Mouse (Mus musculus) lung, adult 18-20 months (tissue): ENCODE data around the gene H2afx.
"Not testable (repeated sequence)": the region's sequence is repeated elsewhere in the genome, so short reads cannot be mapped to it uniquely, and the experiment has no call there.

Experiments used
- DNase-seq, 2 experiments: peaks; one replicate each; pipeline ENCODE4 v3.0.0; 2022; ENCODE audit warnings: mixed read lengths in 2 of 2

Gene H2afx

DNA sequence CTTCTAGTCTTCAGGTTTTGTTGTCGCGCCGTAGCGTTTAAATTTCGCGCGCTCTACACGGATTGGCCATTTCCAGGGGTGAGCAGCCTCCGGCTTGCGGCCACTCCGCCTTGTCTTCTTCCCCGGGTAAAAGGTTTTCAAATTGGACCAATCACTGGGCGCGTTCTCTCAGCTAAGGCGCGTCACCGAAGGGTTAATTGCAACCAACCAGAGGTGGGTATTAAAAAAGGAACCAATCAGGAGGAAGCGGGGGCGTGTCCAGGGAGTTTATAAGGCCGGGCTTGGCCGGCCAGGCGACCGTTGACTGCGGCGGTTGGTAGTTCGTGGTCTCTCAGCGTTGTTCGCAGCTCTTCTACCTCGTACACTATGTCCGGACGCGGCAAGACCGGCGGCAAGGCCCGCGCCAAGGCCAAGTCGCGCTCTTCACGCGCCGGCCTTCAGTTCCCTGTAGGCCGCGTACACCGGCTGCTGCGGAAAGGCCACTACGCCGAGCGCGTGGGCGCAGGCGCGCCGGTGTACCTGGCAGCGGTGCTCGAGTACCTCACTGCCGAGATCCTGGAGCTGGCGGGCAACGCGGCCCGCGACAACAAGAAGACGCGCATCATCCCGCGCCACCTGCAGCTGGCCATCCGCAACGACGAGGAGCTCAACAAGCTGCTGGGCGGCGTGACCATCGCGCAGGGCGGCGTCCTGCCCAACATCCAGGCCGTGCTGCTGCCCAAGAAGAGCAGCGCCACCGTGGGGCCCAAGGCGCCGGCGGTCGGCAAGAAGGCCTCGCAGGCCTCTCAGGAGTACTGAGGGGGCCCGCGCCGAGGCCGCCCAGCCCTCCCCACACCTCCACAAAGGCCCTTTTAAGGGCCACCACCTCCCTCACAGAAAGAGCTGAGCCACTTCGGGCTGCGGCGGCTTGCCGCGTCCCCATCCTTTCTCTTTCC, at the start of gene H2afx:
Gene H2afx (plus strand): TSS at position 299 of the 935 bp plus-strand sequence.
- DNase-seq, result peak; percentile 99

DNA sequence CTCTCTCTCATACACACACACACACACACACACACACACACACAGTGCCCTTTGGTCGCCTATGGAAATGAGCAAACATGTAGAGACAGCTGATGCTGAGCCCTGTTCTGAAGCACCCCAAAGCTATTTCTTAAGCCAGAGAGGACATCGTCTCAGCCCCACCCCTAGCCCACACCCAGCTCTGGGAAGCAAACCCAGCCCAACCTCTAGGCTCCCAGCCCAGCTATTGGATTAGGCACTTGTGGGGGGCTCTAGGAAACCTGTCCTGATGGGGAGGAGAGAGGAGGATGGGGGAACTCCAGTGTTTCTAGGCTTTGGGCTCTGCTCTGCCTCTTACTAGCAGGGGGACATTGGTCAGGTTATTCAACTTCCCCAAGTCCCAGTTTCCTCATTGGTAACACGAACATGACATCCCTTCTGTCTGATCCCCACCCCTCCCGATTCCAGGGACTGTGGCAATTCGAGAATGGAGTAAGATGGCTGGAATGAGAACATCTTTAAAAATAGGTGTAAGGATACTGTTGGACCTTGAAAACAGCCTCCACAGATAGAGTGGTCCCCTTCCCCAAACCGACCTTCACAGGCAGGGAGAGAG, 48.1 kb upstream of the H2afx start:
- no peak for DNase-seq

DNA sequence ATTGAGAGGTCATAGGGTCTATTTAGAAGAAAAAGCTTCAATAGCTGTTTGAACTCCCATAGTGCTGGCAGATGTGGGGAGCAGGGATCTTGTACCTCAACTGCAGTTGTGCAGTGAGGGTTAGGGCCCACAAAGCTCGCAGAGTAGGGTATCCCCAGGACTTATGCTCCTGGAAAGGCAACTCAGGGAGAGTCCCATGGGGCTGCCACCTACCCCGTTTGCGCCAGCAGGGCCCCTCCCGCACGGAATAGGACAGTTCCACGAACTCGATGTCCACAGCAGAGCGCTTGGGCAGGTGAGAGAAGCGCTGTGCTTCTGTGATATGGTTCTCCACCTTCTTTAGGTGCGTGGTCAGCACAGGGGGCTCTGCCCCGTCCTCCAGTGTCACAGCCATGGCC, 47.5 kb upstream of the H2afx start:
- DNase-seq, result no peak

DNA sequence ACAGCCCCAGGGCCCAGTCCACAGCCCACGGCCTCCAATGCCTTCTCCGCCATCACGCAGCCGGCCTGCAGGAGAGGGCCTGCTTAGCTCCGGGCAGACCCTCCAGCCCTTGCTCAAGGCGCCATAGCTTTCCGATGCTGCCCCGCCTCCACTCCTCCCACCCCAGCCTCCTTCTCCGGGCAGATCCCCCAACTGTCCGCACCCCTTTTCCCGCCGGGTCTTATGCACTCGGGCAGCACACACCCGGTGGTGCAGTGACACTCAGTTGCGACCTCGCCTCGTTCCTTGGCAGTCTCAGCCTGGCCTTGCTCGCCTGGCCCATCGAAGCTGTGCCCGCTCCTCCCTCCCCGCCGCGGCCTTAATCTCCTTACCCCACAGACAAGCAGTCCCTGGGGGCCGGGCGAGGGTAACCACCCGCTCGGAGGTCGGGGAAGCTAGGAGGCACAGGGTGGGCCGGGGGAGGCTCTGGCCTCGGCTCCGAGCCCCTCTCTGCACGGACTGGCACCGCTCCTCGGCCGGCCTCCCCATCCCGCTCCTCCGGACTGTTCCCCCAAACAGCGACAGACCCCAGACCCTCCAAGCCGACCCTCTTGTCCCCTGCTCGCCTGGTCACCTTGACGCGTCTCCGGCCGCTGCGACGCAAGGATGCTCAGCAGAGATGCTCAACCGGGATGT, 47.0 kb upstream of the H2afx start:
- DNase-seq, result no peak

DNA sequence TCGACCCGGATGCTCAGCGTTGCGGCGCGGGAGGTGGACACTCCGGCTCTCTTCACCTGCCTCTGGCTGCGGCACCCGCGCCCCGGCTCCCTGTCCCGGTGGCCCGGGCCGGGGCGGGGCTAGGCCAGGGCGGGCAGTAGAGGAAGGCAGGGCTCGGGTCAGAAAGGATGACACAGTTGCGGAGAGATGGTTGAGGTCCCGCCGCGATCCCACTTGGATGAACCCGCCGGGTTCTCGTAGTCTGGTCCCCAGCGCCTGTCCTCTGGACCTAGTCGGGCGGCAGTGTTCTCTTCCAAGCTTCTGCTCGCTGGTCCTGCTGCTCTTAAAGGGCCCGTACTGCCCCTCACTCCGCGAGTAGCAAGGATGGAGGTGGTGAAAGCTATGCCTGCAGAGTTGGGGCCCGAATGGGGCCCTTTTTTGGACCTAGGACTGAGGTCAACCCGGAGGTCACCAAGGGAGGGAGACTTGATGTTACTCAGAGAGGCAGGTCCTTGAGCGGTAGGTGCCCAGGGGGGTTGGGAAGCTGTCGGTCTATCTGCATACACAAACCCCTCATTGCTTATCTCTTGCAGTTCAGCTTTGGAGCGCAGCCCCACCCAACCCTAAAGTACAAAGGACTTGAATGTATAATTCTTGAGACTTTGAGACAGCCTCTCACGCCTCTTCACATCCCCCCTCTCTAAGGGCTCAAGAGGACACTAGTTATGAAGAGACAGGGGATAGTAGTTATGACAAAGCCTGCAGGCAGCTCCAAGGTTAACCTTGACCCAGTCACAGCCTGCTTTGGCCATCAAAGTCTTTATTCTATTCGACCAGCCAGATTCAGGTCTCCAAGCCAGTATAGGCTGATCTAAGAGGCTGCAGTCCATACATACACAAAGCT, 46.2 kb upstream of the H2afx start, which contains the start of gene Abcg4:
Gene Abcg4 (minus strand): TSS at position 540 of the 883 bp plus-strand sequence.
- no peak for DNase-seq

DNA sequence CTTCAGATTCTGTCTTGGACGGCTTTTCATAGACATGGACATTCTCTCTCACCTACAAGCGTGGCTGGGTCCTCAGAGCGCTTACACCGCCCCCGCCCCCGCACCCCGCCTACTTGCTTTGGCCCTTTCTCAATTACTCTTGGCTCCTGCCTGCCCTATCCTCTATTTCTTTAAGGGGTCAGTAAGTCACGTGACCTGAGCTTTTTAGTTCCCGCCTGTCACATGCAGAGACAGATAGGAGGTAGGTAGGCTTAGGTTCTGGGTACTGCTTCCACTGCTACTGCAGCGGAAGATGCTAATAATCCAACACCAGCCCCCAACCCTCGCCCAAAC, 45.6 kb upstream of the H2afx start:
- DNase-seq, result no peak

DNA sequence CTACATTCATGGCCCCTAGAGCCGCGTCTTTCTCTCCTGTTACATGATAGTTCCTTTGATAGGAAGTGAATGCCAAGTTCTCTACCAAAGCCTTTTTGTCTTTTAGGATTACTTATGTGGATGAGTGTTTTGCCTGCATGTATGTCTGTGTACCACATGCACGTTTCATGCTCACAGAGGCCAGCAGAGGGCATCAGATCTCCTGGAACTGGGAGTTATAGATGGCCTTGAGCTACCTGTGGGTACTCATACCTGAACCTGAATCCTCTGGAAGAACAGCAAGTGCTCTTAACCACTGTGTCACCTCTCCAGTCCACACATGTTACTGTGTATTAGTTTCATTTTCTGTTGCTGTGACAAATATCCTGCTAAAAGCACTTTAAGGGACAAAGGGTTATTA, 42.0 kb upstream of the H2afx start:
- peak; percentile 54 to 65 for DNase-seq

DNA sequence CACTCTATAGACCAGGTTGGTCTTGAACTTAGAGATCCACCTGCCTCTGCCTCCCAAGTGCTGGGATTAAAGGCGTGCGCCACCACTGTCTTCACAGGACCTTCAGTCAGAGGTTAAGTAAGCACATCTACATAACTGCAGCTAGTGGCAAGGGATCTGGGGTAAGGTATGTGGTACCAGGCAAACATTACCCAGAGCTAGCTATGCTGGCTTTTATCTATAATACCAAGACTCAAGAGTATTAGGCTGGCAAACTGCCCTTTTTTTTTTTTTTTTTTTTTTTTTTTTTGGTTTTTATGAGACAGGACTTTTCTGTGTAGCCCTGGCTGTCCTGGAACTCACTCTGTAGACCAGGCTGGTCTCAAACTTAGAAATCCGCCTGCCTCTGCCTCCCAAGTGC, 34.5 kb upstream of the H2afx start:
- not testable (repeated sequence) for DNase-seq

DNA sequence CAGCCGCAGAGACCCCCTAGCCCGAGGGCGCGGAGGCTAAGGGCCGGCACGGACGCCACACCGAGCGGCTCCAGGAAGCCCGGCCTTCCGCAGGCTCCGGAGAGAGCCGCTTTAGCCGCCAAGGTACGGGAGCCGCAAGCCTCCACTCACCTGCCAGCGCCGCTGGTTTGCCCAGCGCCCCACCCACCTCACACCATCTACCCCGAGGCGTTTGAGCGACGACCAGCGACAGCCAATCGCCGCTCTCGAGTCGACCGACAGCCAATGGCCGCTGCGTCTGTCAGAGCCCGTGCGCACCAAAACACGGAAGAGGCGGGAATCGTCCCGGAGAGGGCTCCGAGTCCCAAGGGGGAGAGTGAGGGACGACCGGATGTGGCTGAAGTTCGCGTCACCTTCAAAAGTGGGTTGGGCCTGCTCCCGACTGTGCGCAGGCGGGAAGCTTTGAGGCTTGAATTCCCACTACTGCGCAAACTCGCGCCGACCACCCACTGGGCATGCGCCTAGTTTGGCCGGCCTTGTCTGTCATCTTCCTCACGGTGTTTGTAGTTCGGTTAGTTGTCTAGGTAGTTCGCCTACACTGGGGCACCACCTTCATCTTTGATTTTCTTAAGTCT, 28.9 kb upstream of the H2afx start, which contains the start of gene Hinfp:
Gene Hinfp (minus strand): TSS at position 206 of the 614 bp plus-strand sequence.
- peak; percentile 99 for DNase-seq

DNA sequence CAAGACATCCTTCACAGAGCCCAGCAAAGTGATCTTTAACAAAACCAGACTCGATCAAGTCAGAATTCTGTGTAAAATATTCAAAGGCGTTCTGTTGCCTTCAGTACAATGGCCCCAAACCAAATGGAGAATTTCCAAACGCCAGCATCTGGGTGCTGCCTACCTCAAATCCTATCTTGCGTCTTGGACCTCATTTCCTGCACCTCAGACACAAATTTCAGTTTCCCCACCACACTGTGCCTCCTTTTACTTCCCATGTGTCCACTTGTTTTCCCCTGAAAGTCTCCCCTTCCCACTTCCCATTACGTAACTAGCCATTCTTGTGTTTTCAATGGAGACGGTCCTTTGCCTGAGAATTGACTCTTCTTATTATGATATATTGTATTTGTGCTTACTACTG, 28.0 kb upstream of the H2afx start:
- no peak for DNase-seq

DNA sequence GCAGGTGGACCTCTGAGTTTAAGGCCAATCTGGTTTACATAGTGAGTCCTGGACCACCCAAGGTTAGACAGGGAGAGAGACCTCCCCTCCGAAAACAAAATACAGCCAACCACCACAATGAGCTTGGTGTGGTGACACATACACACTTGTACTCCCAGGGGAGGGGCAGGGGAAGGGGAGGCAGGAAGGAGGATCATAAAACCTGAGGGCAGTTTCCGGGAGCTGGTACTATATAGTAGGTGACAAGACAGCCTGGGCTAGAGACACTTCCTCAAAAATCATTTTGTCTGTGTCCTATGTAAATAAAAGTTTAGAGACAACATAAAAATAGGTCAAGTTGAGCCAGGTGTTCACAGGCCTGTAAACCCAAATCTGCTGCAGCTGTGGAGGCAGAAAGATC, 27.2 kb upstream of the H2afx start:
- DNase-seq, result no peak

DNA sequence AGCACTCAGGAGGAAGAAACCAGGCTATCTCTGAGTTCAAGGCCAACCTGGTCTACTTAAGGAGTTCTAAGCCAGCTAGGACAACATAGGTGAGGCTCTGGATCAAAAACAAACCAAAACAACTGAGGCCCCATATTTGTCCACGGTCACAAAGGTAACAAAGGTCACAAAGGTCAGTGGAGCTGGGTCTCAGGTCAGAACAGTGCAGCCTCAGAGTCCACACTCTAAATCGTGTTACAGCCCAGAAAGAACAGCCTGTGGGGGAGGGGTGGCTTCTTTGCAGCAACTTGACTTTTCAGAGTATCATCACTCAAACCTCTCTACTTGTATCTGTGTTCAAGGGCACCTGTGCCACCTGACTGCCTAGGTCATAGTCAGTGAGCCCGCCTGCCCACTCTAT, 24.7 kb upstream of the H2afx start:
- no peak for DNase-seq

DNA sequence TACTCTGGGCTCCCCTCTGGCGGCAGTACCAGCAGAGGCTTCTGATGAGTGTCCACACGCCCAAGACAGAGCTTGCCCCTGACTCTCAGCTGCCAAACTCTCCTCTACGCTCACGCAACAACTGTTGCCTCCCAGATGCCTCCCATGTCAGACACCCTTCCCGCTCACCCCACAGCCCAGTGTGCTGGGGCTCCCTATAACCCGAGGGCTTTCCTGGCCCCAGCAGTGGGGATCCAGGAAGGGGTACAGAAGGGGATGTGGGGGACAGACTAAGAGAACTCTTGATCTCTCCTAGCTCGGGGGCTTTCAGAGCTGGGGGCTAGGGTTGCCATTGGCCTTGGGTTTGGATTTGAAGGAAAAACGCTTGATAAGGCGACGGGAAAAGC, 23.8 kb upstream of the H2afx start:
- no peak for DNase-seq

DNA sequence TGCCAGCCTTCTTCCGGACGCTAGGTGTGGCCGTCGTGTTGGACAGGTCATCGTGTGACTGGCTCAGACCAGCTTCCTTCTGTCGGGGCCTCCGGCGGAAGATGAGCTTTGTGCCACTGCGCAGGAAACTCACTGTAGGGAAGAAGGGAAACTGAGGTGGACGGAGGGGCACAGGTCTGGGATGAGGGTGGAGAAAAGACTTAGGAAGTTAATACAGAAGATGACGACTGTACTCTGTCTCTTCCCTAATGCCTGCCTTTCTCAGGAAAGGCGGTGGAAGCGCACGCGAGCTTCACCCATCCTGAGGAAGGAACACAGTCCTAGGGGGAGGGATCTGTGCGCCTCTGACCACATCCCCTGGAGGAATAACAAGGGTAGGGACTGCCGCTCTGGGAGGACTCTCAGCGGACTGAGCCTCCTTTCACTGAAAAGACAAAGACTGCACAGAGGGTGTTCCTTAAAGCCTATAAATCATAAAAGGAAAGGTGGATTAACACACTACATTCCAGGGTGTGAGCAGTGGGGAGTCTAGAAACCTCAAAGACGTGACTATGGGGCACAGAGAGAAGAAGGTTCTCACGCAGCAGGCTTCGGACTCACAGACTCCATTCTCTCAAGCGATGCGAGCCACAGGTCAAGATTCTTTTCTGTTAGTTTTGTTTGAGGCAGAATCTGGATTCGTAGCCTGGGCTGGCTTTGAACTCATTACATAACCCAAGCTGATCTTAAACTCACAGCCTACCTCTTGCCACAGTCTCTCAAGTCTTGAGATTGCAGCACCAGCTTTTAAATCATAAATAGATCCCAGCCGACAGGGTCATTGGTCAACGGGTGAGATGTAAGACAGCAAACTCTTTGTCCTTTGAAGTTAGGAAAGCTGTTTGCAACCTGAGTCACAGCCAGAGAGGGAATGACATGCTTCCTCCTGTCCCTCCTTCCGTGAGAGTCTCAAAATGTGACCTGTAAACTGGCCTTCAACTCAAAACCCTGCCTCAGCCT, 23.1 kb upstream of the H2afx start:
- peak; percentile 59 to 72 for DNase-seq

DNA sequence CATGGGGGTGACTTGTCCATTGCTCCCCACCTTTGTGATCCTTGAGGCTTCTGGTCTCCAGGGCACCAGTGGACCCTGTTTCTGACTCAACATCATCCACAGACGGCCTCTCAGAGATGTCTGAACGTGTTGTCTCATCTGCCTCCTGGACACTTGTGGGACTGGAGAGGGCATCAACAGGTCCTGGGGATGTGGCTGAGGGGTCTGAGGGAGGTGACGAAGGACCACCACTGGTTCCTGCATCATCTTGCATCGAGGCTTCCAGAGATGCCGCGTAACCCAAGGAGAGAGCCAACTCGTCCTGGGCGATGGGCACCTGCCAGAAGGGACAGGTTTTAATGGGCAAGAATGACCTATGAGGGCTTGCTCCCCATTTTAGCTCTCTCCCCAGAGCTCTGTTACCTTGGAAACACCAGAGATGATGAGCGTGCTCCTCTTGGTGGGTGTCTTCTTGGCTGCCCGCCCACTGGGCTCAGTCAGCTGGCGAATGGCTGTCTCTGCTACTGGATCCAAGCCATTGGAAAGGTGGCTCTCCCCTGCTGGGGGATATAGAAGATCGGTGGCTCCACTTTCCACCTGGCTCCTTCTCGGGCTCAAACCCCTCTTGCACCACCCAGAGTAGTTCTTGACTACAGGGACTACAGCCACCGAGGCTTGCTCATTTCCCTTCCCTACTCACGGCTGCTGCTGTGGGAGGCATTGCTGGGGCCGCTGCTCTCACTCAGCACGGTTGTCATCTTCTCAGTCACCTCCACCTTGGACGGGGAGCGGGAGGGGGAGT, 20.8 kb upstream of the H2afx start:
- DNase-seq, result no peak

DNA sequence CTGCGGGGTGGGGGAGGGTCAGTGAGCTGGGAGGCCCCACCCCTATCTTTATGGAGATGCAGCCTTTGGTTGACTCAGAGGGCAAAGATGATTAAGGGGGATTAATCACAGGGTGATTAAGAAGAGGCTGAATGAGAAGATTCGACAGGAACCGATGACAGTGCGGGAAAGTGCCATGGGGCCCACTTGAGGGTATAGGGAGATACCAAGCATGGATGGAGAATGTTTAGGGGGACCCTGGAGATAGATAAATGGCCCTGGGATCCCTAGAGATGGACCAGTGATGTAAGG, 20.3 kb upstream of the H2afx start:
- DNase-seq, result no peak

DNA sequence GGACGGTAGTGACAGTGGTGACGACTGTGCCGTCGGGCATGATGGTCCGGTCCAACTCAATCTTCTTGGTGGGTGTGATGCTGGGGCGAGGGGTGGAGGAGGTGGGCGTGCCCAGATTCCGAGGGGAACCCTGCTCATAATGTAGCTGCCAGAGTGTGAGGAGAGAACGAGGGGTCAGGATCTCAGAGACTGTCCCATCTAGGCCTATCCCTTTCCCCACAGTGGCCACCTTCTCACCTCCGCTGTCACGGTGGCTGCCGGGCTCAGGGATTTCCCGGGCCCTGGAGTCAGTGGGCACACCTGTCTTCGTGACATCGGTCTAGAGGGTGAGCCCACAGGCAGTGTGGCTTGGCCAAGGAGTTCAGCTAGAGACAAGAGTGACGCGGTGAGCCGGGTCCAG, 19.6 kb upstream of the H2afx start:
- no peak for DNase-seq

DNA sequence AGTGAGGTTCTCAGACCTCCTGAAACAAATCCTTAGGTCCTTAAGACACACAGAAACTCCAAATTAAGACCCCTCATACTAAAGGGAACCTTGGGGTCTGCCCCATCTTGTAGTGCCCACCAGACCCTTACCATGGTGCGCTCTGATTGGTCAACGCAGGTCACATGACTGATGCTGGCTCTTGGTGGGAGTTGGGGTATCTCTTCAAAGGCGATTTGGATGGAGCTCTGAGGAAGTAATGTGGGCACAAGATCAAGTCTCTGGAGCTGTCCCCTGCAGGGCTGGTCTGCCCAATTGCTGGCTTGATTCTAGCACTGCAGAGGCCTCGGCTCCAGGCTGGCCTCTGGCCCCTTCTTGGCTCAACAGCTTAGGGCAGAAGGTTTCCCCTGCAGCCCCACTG, 17.0 kb upstream of the H2afx start:
- no peak for DNase-seq

DNA sequence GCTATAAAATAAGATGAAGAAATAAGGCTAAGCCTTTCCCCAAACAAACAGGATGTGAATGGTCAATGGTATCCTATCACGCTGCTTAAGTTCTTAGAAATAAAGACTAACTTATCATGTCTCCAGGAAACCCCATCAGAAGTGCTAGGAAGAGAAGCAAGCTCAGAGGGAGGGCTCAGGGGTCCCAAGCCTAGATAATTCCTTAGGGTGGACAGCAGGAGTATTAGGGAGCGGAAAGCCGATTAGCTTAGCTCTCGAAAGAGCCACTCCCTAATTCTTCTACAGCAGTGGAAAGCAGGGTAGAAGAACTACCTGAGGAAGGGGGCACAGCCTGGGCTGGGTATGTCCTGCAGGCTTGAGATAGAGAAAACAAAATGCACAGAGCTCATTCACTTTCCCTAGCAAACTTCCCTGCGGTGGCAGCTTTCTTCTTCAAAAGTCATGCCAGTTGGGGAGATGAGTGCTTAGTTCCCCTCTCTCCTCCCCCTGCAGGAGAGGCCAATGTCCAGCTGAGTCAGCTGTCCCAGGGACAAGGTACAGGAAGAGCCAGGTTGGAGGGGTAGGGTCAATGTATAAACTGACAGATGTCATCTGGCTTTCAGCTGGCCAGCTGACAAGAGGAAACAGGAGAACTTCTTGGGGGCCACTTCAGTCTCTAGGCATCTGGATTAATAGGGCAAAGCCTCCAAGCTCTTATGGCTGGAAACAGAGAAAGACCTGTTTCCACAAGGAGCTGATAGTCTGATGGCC, 16.2 kb upstream of the H2afx start:
- no peak for DNase-seq

DNA sequence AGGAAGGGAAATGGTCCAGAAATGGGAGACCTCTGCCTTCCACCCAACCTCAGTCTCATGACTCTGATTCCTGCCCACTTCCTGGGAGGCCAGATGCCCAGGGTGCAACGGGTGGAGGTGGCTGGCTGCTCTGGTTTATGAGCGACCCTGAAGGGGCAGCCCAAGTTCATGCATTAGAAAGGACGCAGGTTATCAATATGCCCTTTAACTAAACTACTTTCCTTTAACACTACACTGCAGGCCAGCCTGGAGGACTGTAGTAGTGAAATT, 15.7 kb upstream of the H2afx start:
- no peak for DNase-seq
